Mouse (Mus musculus) forebrain, embryonic 15.5 days (tissue): Measurements from ENCODE around the gene Timp3. TPM values are rescaled to one million over a fixed set of nuclear protein-coding genes. Genes with fewer than 3 reads are reported as not detected.
A peak's percentile ranks its signal among the peaks of the same experiment; 100 is the strongest.

Experiments used
- ATAC-seq: fragments of 200-750 bp; cut with Nextera tagmentation; replicated peaks from 2 replicates; pipeline ENCODE4 v1.8.0; 2017; ENCODE audit warnings: mild to moderate bottlenecking, moderate TSS enrichment, moderate library complexity
- H3K27ac ChIP-seq: fragments of 300-500 bp; sonication (generic); replicated peaks from 2 replicates; pipeline ENCODE4 v1.5.1; 2015; ENCODE audit warnings: mild to moderate bottlenecking, inconsistent platforms
- H3K27me3 ChIP-seq: fragments of 300-500 bp; sonication (generic); 2 replicates; pipeline ENCODE4 v1.6.1; 2015; ENCODE audit warnings: inconsistent platforms
- H3K36me3 ChIP-seq: fragments of 300-500 bp; sonication (generic); 2 replicates; pipeline ENCODE4 v1.6.1; 2015; ENCODE audit warnings: mild to moderate bottlenecking, inconsistent platforms
- H3K4me1 ChIP-seq: fragments of 300-500 bp; sonication (generic); 2 replicates; pipeline ENCODE4 v1.6.1; 2015; ENCODE audit warnings: inconsistent platforms
- H3K4me2 ChIP-seq: fragments of 300-500 bp; sonication (generic); replicated peaks from 2 replicates; pipeline ENCODE4 v1.6.1; 2015; ENCODE audit warnings: mild to moderate bottlenecking, inconsistent platforms
- H3K4me3 ChIP-seq: fragments of 300-500 bp; sonication (generic); 2 replicates; pipeline ENCODE4 v1.5.1; 2015; ENCODE audit warnings: mild to moderate bottlenecking, inconsistent platforms
- H3K9ac ChIP-seq: fragments of 300-500 bp; sonication (generic); replicated peaks from 2 replicates; pipeline ENCODE4 v1.6.1; 2015; ENCODE audit warnings: mild to moderate bottlenecking, inconsistent platforms
- H3K9me3 ChIP-seq: fragments of 300-500 bp; sonication (generic); 2 replicates; pipeline ENCODE4 v1.6.1; 2016; ENCODE audit warnings: inconsistent platforms
- WGBS: fragments of 180-500 bp; shearing (Covaris S2); methylation state at CpG from one replicate; pipeline ENCODE4 v1.1.7; 2015; ENCODE audit warnings: mixed read lengths; 5-methylcytosine and 5-hydroxymethylcytosine counted together
- polyA plus RNA-seq: library from polyadenylated mRNA; unstranded; fragments of >200 nt; fragmentation: Nextera tagmentation; extraction: Ambion mirVana; gene quantifications from 2 replicates; pipeline ENCODE4 v1.2.1, GENCODE M21; 2015

The Timp3 gene
- polyA plus RNA-seq, 1 experiment from 2014 or later, result 16.9 TPM

DNA sequence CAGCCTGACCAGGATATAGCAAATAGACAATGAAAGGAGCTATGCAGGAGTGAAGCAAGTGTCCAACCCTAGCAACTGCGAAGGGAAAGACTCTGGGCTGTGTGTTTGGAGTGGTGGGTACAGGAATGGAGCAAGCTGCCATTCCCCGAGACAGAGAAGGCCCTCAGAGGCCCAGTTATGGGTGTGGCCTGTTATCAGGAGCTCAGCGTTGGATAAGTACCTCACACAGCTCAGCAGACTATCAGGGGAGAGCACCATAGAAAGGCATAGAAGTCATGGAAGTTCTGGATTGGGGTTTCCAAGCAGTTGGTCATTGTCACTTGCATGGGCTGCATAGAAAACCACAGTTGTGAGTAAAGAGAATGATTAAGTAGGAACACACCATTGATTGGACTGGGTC lies 32.8 kb downstream of the Timp3 start:
- WGBS, result 82% methylated on average over 3 of the region's 3 CpGs
- Histone ChIP-seq H3K27ac (no peak overlapping the region), H3K9ac (no peak overlapping the region)

DNA sequence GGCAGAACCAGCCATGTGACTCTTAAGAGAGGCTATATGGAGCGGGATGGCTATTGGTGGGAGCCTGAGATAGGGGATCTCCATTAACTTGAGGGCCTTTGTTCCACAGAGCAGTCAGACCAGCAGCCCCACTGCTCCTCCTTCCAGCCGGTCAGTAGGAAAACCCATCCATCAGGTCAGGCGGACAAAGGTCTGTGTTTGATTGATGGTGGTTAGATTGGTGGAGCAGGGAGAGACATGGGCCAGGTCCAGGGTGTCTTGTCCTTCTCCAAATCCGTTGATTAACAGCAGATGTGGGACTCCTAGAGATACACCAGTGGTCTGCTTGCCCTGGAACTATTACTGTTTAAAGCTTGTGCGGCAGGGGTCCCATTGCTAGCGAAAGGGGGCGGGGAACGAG lies 34.4 kb downstream of the Timp3 start:
- H3K27me3 ChIP-seq, result no peaks in the 10 kb centered on the region
- no peak overlapping the region for H3K4me3 ChIP-seq
- no peak overlapping the region for H3K27ac ChIP-seq
- 62% methylated on average over 8 of the region's 8 CpGs for WGBS
- H3K9me3 ChIP-seq, result no peaks in the 10 kb centered on the region
- no peaks in the 10 kb centered on the region for H3K36me3 ChIP-seq
- no peak overlapping the region for H3K9ac ChIP-seq
- ATAC-seq, result no peak
- no peak overlapping the region for H3K4me2 ChIP-seq
- H3K4me1 ChIP-seq, result peaks cover 10% of the 10 kb centered on the region; the same call in 1 of the 2 replicates

More for the DNA sequence above, 32.8 kb downstream of the Timp3 start:
- no peaks in the 10 kb centered on the region for H3K36me3 ChIP-seq
- no peaks in the 10 kb centered on the region for H3K27me3 ChIP-seq
- H3K4me3 ChIP-seq, result no peak overlapping the region
- H3K4me2 ChIP-seq, result no peak overlapping the region
- ATAC-seq, result no peak
- H3K4me1 ChIP-seq, result peaks cover 10% of the 10 kb centered on the region; the same call in 1 of the 2 replicates
- H3K9me3 ChIP-seq, result no peaks in the 10 kb centered on the region

DNA sequence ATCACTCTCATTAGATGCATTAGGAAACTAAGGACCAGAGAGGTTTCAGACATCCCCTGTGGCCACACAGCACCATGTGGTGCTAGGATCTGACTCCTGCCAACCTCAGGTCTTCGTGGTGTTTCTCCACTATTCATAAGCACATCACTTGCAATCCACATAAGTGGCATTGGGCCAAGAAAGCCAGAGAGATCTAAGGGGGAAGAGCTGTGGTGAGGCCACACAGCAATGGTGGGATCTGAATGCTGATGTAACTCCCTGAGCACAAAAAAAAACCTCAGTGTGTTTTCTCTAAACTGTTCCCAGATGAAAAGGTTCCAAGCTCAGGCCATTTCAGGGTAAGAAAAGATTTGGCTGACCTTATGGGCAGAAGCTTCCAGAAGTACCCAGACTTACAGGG lies 36.3 kb downstream of the Timp3 start:
- H3K27me3 ChIP-seq, result no peaks in the 10 kb centered on the region
- H3K36me3 ChIP-seq, result no peaks in the 10 kb centered on the region
- H3K4me3 ChIP-seq, result no peak overlapping the region
- WGBS, result 44% methylated on average over 1 of the region's 1 CpGs
- no peak overlapping the region for H3K9ac ChIP-seq
- peaks cover 8% of the 10 kb centered on the region; the same call in 1 of the 2 replicates for H3K4me1 ChIP-seq
- no peaks in the 10 kb centered on the region for H3K9me3 ChIP-seq
- H3K27ac ChIP-seq, result no peak overlapping the region
- no peak overlapping the region for H3K4me2 ChIP-seq
- ATAC-seq, result no peak

DNA sequence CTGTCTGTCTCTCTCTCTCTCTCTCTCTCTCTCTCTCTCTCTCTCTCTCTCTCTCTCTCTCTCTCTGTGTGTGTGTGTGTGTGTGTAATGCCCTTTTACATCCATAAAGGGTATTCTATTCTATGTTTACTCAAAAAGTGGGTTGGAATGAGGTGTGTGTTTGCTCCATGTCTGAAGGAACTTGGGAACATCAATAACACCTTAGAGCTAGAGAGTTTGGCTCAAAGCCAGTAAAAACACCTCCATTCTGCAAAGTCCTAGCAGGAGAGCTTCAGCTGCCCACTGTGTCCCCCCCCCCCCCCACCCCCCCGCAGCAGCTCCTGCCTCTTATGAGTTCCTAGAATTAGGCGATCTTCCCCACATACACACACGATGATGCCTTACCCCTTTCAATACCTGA lies 37.1 kb downstream of the Timp3 start:
- no peak for ATAC-seq
- Histone ChIP-seq H3K4me3 (no peak overlapping the region), H3K4me1 (peaks cover 5% of the 10 kb centered on the region; the same call in 1 of the 2 replicates), H3K4me2 (no peak overlapping the region), H3K27ac (no peak overlapping the region), H3K36me3 (no peaks in the 10 kb centered on the region), H3K9ac (no peak overlapping the region), H3K27me3 (no peaks in the 10 kb centered on the region), H3K9me3 (no peaks in the 10 kb centered on the region)
- WGBS, result 32% methylated on average over 3 of the region's 3 CpGs

DNA sequence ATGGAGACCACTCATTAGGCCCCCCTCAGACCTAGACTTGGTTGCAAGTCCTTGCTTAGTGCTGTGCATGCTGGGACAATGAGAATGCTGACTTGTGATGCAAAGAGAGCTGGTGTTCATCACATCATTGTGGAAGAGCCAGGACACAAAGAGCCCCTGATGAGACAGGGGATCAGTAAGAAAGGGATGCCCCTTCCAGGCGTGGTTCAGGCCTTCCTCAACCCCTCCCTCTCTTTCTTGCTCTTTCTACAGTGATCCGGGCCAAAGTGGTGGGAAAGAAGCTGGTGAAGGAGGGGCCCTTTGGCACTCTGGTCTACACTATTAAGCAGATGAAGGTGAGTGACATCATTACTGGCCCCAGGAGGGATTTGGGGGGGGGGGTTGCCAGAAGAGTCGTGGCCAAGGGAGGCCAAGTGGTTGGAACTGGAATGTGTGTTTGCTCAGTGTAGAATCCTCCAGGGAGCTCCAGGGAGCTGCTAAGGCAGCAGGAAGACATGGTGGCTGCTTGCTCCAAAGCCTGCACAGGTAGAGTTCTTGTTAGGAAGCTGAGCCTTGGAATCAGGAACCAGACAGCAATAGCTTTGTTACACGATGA lies 38.0 kb downstream of the Timp3 start:
- Histone ChIP-seq H3K4me2 (no peak overlapping the region), H3K36me3 (no peaks in the 10 kb centered on the region), H3K27ac (no peak overlapping the region), H3K4me1 (peaks cover 5% of the 10 kb centered on the region), H3K27me3 (no peaks in the 10 kb centered on the region), H3K9me3 (no peaks in the 10 kb centered on the region), H3K4me3 (no peak overlapping the region), H3K9ac (no peak overlapping the region)
- WGBS, result 36% methylated on average over 4 of the region's 4 CpGs
- no peak for ATAC-seq

DNA sequence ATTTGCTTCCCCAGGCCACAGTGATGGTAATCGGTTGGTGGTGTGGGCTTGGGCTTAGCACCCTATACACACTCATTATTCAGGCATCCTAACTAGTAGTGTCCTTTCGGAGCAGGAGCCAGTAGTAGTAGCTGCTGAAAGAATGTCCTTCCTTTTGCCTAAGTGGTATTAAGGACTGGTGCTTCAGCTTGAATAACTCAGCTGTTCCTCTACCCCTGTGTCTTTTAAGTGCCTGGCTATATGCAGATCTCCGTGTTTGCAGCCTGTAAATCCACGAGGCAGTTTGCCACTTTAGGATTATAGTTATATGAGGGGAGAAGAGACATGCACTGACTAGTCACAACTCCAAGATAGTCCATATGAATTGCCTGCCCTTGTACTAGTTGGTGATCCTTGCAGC lies 38.9 kb downstream of the Timp3 start:
- WGBS, result 85% methylated on average over 4 of the region's 4 CpGs
- no peak overlapping the region for H3K27ac ChIP-seq

DNA sequence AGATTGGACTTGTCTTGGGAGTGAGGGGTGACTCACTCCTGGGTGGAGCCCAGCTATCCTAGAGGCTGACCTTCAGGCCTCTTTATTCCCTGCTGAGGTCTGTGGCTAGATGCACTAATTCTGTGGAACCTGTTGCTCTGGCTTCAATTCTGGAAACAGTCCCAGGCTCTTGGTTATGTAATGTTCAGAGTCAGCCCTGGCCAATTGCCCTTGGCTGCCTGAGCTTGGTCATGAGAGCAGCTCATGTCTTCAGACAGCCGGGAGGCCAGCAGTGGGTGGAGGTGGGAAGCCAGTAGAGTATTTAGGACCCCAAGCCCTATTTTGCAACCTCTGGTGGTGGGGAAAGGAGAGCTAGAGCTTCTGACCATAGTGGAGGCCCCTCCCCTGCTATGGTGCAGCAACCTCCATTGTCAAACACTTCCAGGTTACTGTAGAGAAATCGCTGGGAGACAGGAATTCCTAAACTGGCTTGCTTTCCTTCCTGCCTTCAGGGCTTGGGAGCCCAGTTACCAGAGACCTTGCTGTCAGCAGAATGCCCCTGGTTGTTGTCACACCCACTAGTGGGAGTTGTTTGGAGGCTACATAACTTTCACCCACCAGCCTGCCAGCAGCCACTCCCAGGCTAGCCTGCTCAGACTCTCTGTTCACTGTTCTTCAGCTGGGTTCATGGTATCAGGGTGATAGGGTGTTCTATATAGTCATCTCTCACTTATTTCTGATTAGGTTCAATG lies 39.6 kb downstream of the Timp3 start:
- 0 out of 2 replicates have a peak, but pooled peaks have one; percentile 21 for ATAC-seq
- no peaks in the 10 kb centered on the region for H3K27me3 ChIP-seq
- no peaks in the 10 kb centered on the region for H3K36me3 ChIP-seq
- no peak overlapping the region for H3K4me3 ChIP-seq
- H3K4me1 ChIP-seq, result peaks cover 5% of the 10 kb centered on the region
- no peak overlapping the region for H3K27ac ChIP-seq
- WGBS, result 71% methylated on average over 2 of the region's 2 CpGs
- no peak overlapping the region for H3K9ac ChIP-seq
- no peaks in the 10 kb centered on the region for H3K9me3 ChIP-seq
- no peak overlapping the region for H3K4me2 ChIP-seq

More for the DNA sequence above, 38.9 kb downstream of the Timp3 start:
- H3K4me3 ChIP-seq, result no peak overlapping the region
- peaks cover 5% of the 10 kb centered on the region for H3K4me1 ChIP-seq
- no peaks in the 10 kb centered on the region for H3K27me3 ChIP-seq
- H3K36me3 ChIP-seq, result no peaks in the 10 kb centered on the region
- no peak for ATAC-seq
- no peak overlapping the region for H3K9ac ChIP-seq
- no peak overlapping the region for H3K4me2 ChIP-seq
- H3K9me3 ChIP-seq, result no peaks in the 10 kb centered on the region

DNA sequence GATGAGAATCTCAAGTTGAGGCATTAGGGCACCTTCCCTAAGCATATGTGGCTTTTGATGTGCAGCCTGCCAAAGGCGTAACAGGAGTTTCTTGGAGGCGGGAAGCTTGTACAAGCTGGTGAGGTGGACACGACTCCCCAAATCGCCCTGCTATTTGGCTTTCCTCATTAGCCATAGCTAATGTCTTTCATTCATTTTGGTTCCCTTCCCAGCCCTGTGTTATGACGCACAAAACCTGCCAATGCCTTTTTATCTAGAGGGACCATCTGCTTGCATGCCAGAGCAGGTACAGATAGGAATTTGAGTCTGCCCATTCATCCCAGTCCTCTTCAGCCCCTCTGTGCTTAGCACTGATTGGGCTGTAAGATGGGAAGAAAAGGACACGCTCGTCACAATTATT lies 40.2 kb downstream of the Timp3 start:
- no peak for ATAC-seq
- Histone ChIP-seq H3K27ac (no peak overlapping the region), H3K27me3 (no peaks in the 10 kb centered on the region), H3K4me2 (no peak overlapping the region), H3K9ac (no peak overlapping the region), H3K4me1 (peaks cover 5% of the 10 kb centered on the region), H3K9me3 (no peaks in the 10 kb centered on the region), H3K36me3 (no peaks in the 10 kb centered on the region), H3K4me3 (no peak overlapping the region)
- 74% methylated on average over 7 of the region's 7 CpGs for WGBS

DNA sequence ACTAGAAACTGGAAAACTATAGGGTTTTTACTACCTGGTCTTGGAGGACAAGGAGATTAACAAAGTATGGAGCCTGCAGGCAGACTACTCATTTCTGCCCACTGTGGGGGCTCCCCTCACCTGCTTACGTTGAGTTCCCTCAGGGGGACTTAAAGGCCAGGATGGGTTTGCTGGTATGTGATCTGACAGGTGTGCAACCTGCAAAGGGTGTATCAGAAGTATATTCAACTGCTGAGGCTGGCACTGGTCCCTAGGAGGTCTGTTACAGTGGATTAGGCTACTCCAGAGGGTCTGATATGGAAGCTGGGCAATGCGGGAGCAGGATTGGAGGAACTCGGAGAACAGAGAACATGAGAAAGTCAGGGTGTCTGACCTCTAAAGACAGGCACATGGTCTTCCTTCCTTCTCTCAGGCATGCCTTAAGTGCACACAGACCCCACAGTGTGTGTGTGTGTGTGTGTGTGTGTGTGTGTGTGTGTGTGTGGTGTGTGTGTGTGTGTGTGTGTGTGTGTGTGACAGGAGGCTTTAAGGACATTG lies 40.9 kb downstream of the Timp3 start:
- Histone ChIP-seq H3K4me1 (peaks cover 5% of the 10 kb centered on the region), H3K27me3 (no peaks in the 10 kb centered on the region), H3K4me2 (no peak overlapping the region), H3K36me3 (no peaks in the 10 kb centered on the region), H3K4me3 (no peak overlapping the region), H3K27ac (no peak overlapping the region), H3K9ac (no peak overlapping the region), H3K9me3 (no peaks in the 10 kb centered on the region)
- WGBS, result 84% methylated on average over 3 of the region's 3 CpGs
- no peak for ATAC-seq

DNA sequence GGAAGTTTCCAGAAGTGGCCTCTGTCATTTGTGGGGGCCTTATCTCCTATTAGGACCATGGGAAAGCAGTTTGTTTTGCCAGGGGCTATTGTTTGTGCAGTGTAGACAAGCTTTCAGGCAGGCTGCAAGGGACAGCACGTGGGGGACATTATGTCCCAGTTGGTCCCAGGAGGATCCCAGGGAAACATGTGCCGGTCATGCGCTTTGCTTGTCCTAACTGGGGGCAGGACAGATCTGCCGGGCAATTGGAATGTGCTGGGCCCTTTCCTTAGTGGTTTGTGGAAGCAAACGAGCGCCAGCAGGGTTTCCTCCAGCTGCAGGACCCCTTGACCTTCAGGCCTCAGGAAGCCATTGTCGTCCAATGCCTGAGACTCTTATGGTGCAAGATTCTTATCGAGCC lies 41.4 kb downstream of the Timp3 start:
- Histone ChIP-seq H3K4me2 (no peak overlapping the region), H3K4me3 (no peak overlapping the region), H3K27me3 (no peaks in the 10 kb centered on the region), H3K9ac (no peak overlapping the region), H3K9me3 (no peaks in the 10 kb centered on the region), H3K27ac (no peak overlapping the region), H3K4me1 (peaks cover 5% of the 10 kb centered on the region), H3K36me3 (no peaks in the 10 kb centered on the region)
- ATAC-seq, result no peak
- 36% methylated on average over 8 of the region's 8 CpGs for WGBS

DNA sequence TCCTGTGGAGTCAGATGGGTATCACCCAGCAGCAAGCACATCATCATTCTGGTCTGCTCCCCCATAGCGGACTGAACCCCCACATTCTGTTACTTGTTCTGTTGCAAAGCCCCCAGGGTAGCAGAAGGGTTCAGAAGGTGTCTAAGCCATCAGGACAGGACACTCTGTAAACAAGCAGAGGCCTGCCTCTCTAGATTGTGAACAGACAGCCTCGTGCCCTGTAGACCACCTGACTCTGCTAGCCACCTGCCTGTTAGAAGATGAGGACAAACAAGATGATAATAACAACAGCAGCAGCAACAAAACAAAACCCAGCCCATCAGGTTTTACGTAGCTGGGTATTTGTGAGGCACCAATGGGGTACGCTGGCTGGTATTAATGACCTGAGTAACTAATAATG lies 42.0 kb downstream of the Timp3 start:
- Histone ChIP-seq H3K9me3 (no peaks in the 10 kb centered on the region), H3K9ac (no peak overlapping the region), H3K27ac (no peak overlapping the region), H3K4me2 (no peak overlapping the region), H3K4me1 (peaks cover 5% of the 10 kb centered on the region), H3K27me3 (no peaks in the 10 kb centered on the region), H3K36me3 (no peaks in the 10 kb centered on the region), H3K4me3 (no peak overlapping the region)
- WGBS, result 75% methylated on average over 4 of the region's 4 CpGs
- no peak for ATAC-seq

DNA sequence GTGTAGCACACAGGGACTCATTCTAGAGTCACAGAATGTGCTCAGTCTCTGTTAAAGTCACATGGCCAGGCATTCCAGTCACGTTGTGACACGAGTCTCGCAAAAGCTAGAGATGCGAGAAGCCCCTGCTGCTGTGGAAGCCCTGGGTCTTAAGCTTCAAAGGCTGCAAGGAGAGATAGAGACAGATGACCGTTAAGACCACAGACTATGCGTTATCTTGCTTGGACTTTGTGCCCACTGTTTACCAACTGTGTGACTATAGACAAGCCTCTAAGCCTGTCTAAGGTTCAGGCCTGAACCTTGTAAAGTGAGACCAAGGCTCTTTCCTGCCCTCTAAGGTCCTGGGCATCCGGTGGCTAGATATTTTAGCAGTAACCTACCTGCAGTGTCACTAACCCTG lies 42.5 kb downstream of the Timp3 start:
- 73% methylated on average over 7 of the region's 7 CpGs for WGBS
- Histone ChIP-seq H3K9me3 (no peaks in the 10 kb centered on the region), H3K36me3 (no peaks in the 10 kb centered on the region), H3K4me3 (no peak overlapping the region), H3K27ac (no peak overlapping the region), H3K4me1 (peaks cover 5% of the 10 kb centered on the region), H3K4me2 (no peak overlapping the region), H3K9ac (no peak overlapping the region), H3K27me3 (no peaks in the 10 kb centered on the region)
- no peak for ATAC-seq
